Mouse (Mus musculus): ENCODE measurements around the gene Fam166b.

GRCm38 (mm10) chr4:43425648-43426380 lies 3.1 kb downstream of the Fam166b start:
- TF ChIP-seq CTCF (IDR thresholded peaks at IDR 0.05; ENCODE audit: control insufficient read depth, insufficient read depth, insufficient read length) = no peak
- no peak for TF ChIP-seq MYOD1 (IDR thresholded peaks at IDR 0.05; ENCODE audit: control insufficient read depth, insufficient read length, low read depth)
- TF ChIP-seq MAX (IDR thresholded peaks at IDR 0.05) = no peak
- no peak for TF ChIP-seq FOSL1 (IDR thresholded peaks at IDR 0.05; ENCODE audit: insufficient read depth, low read length, poor library complexity, severe bottlenecking)
- TF ChIP-seq USF1 (IDR thresholded peaks at IDR 0.05; ENCODE audit: low read depth) = no peak
- no peak for TF ChIP-seq CEBPB (IDR thresholded peaks at IDR 0.05; ENCODE audit: low read depth)
